Mouse (Mus musculus) adrenal gland, postnatal 36 days (tissue): Measurements from ENCODE around the gene Plekha6. TPM values are rescaled to one million over a fixed set of nuclear protein-coding genes. Genes with fewer than 3 reads are reported as not detected.

Source experiments
- DNase-seq, 2 experiments: peaks; one replicate each; pipeline ENCODE4 v3.0.0; 2021; ENCODE audit warnings: mixed read lengths in 1 of 2
- total RNA-seq, 2 experiments: library from RNA; stranded (reverse); gene quantifications; 2 replicates each; pipeline ENCODE4 v1.2.3; 2021

Gene Plekha6
- total RNA-seq, 2 experiments from 2014 or later: 14.3 to 18.8 TPM

DNA sequence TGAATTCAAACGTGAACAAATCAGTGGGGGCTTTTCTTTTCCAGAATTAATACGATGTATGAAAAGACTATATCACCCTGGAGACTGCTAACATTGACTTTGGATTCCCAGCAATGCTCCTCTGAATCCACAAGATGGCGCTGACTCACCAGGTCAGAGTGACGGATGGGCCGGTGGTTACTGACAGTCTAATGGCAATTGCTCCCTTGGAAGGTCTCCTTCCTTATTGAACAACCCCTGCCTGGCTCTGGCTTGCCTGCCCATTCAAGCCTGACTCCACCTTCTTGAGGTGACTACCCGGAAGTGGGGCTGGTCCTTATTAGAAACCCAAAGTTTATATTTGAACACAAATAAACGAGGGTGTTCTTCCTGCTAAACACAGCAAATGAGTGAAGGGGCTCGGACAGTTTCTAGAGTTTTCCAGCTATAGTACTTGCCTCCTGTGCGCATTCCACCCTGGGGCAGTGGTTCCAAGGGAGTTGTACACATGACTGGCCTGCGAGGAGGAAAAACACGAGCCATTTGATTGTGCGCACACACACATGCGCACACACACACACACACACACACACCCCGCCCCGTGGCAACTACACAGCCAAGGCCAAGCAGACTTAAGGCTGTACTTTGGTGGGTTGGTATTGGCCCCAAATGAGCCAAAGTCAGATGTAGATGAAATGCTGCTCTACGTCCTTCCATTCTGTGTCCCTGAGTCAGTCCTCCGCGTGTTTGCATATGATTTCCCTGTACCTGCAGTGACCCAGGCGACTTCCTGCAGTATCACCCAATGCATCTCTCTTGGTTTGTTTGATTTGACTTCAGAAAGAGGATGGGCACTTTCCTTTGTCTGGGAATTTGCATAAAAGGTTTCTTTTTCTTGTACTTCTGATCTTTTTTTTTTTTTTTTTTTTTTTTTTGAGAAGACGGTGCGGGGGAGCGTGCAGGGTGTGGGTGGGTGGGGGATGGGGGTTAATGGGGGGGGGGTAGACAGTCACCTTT, 17.7 kb upstream of the Plekha6 start:
- peak; percentile 62 to 63 for DNase-seq

DNA sequence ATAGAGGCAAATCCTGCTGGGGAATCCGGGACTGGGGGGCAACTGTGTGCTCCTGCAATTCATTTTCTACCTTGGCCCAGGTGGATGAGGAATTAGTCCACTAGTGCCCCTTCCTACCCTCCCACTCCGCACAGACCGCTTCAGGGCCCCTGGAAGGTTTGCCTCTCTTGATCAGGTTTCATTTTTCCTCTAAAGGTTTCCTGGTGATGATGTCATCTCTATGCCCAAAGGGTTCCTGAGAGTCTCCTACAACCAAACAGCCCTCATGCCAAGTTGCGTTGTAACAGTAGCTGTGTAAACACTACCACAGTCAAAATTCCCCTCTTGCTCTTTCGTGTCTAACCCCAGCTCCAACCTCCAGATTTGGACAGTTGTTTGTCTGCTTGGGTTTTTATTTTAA, 16.7 kb upstream of the Plekha6 start:
- no peak for DNase-seq

DNA sequence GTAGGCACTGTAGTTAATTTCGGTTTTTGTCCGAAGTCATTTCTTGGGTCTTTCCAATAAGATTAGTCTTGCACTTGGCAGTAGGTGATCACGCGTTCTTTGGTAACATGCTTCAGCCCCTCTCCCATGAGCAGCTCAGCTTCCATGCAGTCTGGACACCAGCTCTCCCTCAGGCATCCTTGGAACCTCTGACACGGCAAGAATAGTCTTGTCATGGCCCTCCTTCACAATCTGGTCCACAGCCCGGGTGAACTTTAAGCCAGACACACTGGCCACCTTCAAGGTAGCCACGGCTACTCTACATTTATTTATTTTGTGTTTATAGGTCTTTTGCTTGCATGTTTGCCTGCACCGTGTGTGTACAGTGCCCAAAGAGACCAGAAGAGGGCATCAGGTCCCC, 15.9 kb upstream of the Plekha6 start:
- DNase-seq: no peak

DNA sequence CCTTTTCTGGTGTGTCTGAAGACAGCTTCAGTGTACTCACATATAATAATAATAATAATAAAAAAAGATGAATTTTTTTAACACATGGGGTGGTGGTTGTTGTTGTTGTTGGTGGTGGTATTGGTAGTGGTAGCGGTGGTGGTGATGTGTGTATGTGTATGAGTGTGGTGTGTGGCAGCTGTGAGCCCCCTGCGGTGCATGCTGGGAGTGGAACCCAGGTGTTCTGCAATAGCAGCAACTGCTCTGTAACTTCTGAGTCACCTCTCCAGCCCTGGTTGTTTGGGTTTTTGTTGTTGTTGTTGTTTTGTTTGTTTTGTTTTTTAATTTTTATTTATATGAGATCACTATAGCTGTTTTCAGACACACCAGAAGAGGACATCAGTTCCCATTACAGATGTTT, 13.5 kb upstream of the Plekha6 start:
- no peak for DNase-seq

DNA sequence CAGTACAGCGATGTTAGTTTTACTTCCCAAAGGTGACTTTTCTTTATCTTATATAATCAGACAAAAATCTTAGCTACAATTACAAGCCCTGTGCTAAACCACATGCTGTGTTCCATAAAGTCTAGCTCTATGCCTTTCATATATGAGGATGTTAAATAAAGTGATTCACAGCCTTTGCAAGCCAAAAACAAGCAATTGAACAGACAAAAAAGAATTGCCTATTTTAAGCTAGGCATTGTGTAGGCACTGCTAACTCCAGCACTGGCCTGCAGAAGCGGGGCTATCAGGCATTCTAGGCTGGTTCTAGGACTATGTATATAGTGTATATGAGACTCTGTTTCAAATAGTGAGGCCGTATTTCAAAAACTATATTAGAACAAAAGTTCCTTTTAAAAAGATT, 11.8 kb upstream of the Plekha6 start:
- no peak for DNase-seq

DNA sequence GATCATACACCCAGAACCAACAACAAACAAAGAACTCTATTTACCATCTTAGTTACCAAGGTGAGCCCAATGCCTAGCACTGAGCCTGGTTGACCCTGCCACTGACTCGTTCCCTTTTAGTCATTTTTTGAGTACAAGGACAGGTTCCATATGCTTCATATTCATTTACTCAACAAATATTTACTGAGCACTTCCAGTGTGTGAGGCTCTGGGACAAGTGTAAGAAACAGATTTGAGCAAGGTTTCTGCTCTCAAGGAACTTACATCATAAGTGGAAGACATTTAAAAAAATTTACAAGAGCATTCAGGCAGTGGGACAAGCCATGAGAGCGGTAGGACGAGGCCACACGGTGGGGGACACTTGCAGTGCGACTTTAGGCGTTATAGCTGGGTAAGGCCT, 8.7 kb upstream of the Plekha6 start:
- DNase-seq: no peak

DNA sequence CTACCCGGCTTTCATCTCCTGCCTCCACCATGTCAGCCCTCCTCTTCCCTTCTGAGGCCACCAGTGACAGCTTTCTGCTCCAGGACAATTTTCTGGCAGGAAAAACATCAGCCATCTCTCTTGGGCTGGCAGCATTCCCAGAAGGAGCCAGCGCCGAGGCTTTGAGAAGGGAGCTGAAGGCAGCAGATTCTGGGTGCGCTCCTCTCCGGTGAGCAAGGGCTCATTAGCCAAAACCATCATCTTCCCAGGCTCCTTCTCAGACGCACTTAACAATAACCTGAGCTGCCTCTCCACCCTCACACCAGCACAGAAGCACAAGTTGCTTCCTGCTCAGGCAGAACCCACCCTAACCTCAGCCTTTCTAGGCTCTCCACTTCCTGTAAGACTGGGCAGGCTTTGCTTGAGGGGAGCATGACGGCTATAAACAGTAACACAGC, 4.9 kb upstream of the Plekha6 start:
- DNase-seq: peak; percentile 48 to 68

DNA sequence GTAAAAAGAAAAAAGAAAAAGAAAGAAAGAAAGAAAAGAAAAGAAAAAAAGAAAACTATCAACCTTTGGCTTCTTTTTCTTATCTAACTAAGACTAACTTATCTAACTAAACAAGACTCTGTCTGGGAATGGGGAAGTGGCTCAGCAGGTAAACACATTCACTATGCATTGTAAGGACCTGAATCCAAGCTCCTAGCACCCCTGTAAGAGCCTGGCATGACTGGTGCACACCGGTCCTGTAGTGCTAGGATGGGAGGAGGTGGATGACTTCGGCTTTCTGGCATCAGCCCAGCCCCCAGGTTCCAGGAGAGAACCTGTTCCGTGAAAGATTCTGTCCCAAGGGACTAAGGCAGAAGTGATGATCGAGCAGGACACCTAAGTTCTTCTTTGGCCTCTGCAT, 2.5 kb upstream of the Plekha6 start:
- DNase-seq: no peak

DNA sequence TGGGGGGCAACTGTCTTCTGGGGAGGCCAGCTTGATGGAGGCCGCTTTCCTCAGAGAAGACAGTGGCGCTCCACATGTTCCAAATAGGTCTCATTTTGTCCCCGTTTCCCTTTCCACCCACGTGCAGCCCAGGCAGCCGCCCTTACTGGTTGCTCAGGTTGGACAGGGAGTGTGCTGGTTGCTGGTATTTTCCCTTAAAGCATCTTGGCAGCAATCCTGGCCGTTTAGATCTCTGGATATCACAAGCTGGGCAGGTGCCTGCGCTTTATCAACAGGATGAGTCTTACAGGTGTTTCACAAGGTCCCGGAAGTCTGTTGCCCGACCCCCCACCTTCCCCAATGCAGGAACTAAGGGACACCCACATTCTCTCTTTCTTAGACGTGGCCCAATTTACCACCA, 2.0 kb upstream of the Plekha6 start:
- no peak for DNase-seq

DNA sequence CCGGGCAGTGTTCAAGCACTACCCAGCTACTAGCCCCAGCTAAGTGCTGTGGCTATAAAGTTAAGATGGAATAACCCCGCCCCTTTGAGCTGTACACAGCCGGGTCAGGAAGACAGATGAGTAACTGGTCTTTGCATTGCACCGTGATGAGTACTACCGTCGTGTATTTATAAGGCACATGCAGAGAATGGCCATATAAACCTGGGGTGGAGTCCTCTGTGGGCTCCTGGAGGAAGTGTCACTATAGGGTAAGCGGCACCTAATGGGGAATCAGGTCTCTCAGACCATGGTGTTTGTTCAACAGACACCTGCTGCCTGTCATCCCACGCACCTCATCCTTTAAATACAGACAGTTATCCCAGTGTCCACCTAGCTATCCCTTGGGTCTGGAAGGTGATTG, 1.0 kb upstream of the Plekha6 start:
- no peak for DNase-seq

DNA sequence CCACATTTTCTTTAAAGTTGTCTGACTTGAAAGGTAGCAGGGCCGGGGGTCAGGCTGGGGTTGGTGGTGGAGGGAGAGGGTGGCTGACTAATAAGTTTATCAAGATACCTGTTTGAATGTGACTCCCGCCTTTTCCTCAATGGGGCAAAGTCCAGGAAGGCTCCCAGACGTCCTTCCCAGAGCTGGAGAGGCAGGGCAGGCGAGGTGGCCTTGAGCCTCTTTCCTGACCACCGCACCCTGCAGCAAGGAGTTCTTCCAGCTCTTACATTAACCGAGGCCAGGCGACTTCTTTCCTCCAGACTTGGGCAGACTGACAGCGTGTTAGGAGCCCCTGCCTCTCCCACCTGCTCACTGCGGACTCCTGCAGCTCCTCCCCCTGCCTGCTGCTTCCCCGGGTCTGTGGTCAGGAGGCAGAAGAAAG, 591 bp downstream of the Plekha6 start:
- peak; percentile 28 to 44 for DNase-seq

DNA sequence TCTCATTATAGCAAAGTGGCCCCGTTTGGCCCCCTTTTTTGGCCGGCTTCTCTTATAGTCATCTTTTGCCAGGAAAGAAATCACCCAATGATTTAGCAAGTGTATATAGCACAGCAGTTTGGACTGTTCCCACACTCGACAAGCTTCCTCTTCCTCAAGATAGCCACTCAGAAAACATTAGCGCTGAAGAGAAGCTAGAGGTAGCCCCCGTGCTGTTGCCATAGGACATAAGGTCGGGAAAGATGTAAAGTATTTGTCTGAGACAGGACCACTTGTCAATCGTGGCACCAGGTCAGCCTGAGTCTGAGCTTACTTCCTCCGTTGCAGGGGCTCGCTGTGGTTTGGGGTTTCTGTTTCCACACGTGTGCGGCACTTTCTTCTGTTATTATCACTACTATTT, 1.1 kb downstream of the Plekha6 start:
- DNase-seq: no peak

DNA sequence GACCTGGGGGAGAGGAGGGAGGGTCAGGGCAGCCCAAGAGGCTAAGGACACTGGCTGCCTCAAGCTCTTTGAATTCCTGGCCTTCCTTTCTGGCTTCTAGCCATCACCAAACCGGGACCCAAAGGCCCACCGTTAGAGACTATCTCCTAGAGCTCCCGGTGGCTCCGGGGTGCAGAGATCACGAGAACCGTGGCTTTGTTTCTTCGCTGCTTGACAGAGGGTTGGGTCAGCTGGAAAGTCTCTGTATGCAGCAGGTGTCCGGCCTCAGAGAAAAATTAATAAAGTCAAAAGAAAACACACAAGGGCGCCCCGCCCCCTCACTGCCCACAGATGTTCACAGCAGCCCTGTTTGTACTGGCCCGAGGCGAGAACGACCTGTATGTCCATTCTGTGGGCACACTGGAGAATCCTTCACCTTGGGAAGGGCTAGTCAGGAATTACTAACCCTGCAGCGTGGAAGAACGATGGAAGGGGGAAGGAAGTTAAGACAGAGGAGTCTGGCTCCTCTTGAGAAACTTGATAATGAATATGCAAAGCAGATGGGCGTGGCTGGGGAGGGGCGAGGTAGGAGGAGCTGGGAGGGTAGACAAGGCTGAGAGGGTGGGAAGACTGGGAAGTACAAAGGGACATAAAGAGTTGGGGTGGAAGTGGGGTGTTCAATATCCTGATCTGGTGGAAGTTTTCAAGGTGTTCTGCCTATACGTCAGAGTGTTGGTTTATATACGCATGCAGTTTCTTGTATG, 4.5 kb downstream of the Plekha6 start:
- DNase-seq: peak in 1 of 2 experiments; percentile 17

DNA sequence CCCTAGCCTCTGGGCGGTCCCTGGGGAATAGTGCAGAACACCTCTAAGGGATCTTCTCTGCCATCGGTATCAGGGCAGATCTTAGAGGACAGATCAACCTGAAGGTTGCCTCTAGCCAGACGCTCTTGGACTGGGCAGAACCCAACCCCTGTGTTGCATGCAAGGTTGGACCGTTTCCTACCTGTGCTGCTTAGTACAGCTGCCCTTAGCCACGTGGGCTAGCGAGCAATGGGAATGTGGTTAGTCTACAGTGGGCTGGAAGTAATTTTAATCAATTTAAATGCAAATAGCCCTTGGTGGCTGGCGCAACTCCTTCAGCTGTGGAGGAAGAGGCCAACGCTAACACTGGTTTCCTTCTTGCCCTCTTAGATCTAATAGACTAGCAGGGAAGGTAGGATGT, 6.2 kb downstream of the Plekha6 start:
- no peak for DNase-seq

DNA sequence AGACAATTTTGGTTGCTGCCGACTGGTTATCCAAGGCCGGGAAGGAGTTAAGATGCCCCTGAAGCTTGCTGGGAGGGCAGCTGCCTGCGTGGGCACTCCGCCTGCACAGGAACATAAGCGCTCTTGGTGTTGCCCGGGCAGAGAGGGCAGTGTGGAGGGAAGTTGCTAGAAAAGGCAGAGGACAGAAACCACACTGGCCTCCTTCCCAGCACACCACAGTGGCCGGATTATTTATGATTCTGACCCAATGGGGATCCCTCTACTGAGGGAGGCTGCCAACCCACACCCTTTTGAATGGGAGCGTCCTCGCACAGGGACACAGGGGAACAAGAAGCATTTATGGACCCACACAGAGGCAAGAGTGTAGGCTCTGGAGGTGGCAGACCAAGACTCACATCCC, 7.3 kb downstream of the Plekha6 start:
- DNase-seq: peak; percentile 37 to 44

DNA sequence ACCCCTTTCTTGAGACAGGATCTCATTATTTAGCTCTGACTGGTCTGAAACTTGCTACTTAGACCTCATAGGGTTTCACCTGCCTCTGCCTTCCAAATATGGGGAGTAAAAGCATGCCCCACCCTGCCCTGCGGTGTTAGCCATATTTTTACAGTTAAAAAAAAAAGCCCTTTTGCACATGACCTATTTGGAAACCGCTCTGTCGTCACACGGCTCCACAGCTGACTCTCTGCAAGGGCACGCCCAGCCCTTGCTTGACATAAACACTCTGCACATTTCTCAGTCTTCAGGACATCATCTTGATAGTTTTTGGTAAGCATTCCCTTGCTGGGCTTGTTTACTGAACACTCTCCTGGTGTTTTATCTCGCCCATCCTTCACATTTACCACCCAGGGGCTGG, 11.1 kb downstream of the Plekha6 start:
- DNase-seq: no peak

DNA sequence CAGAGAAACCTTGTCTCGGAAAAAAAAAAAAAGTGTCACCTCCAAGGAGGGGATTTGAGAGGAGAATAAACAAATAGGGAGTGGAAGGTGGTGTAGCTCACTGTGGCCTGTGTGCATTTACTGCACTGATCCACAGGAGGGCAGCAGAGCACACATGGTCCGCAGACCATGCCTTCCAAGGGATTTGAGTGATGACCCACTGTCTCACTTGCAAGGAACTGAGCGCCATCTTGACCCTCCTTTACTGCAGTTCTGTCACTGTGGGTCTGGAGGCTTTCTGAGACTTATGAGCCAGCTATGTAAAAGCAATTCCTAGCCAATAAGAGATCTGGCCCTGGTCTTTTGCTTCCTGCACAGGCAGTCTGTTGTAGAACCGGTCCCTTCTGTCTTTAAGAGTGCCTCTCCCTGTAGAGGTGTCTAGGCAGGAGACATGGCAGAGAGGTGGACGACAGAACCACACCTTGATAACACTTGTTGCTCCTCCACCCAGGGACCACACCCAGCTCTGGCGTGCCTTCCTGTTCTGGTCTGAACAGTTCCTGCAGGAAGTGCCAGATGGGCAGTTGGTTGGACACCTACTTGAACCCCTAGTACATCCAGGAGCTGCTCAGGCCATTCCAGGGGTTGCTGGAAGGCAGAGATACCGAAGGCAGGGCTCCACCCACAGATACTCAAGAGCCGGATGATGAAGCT, 13.6 kb downstream of the Plekha6 start:
- DNase-seq: peak; percentile 67 to 79

DNA sequence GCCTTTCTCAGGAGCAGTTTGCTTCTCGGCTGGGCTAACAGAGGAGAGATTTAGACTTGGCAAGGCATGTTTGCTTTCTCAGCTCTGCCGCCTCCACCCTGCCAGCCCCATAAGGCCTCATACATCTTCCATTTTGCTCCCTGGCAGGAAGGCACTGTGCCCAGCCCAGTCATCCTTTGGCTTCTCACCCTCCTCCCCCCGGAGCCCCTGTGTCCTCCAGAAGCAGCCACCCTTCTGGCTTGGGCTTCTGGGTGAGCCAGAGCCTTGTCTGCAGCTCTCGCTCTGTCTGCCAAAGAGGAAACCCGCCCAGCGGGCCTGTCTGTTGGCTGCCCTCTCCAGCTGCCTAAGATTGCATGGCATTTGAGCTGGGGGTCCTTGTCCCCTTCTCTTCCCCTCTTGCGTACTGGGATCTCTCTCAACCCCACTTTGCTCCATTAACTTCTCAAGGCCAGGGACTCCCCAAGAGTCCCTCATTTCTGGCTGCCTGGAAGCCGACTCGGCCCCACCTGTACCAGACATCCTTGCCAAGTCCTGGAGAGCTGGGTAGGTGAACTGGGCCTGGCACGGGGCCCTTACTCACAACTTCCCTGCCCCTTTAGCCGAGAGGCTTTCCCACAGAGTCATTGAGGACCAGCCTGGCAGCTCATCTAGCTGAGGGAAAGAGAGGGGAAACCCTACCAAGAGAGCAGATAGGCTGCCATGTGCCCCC, 14.9 kb downstream of the Plekha6 start:
- DNase-seq: no peak

DNA sequence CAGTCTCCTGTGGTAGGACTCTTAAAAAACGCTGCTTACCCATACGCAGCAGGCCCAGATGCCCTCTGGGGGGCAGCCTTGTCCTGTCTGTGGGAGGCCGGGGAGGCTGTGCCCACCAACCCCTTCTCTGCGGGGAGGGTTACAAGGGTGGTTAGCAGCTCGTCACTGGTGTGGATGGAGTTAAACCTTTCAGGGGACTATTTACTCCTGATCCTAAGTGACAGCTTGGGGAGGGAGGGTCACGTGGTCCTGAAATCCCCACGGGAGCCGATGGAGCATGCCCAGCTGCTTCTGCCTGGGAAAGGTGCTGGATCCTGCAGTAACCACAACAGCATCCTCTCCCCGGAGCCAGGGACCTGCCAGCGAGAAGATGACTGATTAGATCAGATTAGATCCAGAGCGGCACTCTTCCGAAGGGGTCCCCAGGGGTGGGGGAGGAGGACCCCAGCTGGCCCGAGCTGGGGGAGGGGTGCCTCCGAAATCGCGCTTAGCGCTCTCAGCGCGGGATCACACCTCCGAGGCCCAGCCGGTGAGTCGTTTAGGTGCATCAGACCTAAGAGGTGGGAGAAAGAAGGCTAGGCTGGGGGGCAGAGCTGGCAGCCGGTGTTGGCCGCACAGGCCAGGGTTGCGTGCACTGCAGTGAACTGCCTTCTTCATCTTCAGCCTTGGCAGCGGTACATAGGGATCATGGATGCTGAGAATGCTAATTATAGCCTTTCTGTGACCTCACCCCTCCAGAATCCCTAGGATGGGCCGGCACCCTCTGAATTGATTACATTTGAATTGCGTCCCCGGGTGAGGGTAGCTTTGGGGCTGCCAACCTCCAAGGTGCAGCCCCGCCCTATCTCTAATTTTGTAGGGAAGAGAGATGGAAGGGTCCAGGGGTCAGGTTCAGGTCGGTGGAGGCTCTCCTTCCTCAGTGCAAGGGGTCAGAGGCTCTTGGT, 17.3 kb downstream of the Plekha6 start:
- peak; percentile 76 to 85 for DNase-seq

DNA sequence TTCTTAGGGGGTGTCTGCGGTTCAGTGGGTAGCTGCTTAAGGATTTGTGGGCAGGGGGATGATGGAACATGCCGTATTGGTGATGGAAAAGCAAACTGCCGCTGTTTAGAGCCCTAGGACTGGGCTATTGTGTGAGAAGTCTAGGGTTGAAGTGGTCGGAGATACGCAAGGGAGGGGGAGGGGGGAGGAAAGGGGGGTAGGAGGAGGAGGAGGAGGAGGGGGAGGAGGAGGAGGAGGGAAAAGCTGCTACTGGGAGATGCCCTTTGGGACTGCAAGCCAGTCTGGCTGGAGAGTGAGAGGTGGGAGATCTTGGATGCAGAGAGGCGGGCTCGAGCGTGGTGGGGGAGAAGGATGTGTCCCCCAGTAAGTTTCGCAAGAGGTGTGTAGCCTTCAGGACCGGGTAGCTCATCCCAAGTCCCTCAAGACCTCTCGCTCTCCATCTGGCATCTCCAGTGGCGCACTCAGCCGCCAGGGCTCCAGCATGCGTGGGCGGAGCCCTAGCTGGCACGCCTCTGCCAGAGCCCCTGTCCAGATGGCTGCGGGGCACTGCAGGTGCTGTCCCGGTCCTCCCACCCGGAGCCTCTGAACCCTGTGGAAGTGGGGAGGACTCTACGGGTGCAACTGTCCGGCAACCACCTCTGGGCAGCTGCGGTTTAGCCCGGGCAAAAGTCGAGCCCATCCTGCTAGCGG, 18.2 kb downstream of the Plekha6 start:
- DNase-seq: peak; percentile 66 to 77
